Mouse (Mus musculus): ENCODE results near the gene Foxg1. TPM values are rescaled to one million over a fixed set of nuclear protein-coding genes. Genes with fewer than 3 reads are reported as not detected.

Foxg1 gene
- 3.2 and 4.7 TPM in 2 replicates for polyA plus RNA-seq (2016; fragmentation: Nextera tagmentation; extraction: Ambion mirVana)

DNA sequence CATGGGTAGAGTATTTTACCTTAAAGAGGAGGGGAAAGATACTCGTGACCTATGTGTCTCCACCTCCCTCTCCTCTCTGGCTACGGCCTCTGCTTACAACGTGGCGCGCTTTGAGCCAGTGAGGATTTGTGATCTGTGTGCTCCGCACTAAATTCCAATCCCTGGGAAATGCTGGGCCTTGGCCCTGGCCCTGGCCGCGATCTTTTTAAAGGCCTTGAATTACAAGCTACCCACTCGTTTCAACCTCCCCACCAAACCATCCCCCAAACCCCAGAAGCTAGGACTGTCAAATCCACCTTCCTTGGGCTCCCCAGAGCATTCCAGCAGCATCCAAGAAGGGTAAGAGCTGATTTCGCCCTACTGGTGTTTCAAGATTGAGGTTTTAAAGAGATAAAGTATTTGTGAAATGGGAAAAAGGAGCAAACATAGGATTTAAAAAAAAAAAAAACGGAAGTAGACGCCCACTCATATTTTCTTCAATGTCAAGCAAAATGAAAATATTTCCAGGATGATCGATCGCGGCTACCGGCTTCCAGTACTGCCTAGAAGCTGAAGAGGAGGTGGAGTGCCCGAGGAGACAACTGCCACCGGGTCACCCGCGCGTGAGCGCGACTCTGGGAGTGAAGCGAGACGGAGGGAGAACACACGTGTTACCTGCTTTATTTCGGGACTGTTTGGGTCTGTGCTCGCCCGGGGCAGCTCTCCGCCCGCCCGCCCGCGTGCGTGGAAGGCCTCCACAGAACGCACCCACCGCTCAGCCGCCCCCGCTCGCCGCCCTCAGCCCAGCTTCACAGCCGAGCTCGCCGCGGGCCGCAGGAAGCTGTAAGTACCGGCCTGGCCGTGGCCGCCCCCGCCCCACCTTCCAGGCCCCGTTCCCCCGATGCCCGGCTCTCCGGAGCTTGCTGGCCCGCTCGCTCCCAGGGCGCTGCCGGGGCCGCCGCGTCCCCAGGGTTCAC, at the start of gene Foxg1:
Gene Foxg1 (plus strand): TSS at position 96 of the 956 bp plus-strand sequence.
- H3K27ac ChIP-seq (replicated peaks): peak within 1 kb of the TSS; percentile 76
- H3K27me3 ChIP-seq (replicated peaks; ENCODE audit: low read depth, poor library complexity, severe bottlenecking): peaks cover 99% of the 10 kb centered on the region
- peak within 1 kb of the TSS; percentile 60 for H3K4me3 ChIP-seq
- 1% methylated on average over 61 of the region's 61 CpGs for WGBS
- DNase-seq (ENCODE audit: low spot score): peak; percentile 65
- H3K9me3 ChIP-seq: no peaks in the 10 kb centered on the region
- no peaks in the 10 kb centered on the region for H3K36me3 ChIP-seq (replicated peaks)
- peaks cover 14% of the 10 kb centered on the region for H3K4me1 ChIP-seq

DNA sequence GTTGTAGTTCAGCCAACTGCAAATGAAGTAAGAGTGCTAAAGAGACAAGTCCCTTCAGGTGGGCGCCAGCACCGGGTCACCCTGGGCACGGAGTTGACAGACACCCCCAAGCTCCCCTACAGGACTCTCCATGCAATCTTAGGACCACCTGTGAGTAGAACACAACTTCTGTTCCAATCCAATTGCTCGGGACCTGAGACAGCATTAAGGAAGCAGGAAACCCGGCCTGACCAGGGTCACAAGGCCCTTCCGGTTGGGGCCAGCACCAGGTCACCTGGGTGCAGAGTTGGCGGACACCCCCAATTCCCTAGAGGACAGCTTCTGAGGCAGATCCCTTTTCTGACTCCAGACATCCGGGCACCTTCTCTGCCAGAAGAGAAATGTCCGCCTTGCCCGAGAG, 32.8 kb upstream of the Foxg1 start:
- Histone ChIP-seq H3K9me3 (no peaks in the 10 kb centered on the region), H3K4me3 (no peak overlapping the region), H3K27me3 (replicated peaks; ENCODE audit: low read depth, poor library complexity, severe bottlenecking) (no peaks in the 10 kb centered on the region), H3K4me1 (no peaks in the 10 kb centered on the region), H3K36me3 (replicated peaks) (no peaks in the 10 kb centered on the region), H3K27ac (replicated peaks) (no peak overlapping the region)
- 90% methylated on average over 10 of the region's 10 CpGs for WGBS
- DNase-seq (ENCODE audit: low spot score): no peak

DNA sequence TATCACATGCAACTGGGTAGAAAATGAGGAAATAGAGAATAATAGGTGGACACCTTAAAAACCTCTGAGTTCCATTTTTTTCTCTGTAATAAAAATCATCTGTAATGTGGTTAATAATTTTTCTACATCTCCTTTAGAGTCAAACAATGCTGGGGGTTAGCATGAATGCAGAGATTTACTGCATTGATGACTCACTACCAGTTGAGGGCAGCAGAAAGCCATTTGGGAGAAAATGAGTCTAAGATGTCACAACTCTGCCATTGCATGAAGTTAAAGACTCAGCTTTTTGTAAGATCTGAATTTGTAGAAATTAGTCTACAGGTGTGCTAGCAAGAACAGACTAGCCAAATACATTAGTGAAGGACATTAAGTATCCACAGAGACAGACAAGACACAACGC, 13.5 kb upstream of the Foxg1 start:
- Histone ChIP-seq H3K9me3 (no peaks in the 10 kb centered on the region), H3K27me3 (replicated peaks; ENCODE audit: low read depth, poor library complexity, severe bottlenecking) (peaks cover 50% of the 10 kb centered on the region), H3K4me1 (no peaks in the 10 kb centered on the region), H3K27ac (replicated peaks) (no peak overlapping the region), H3K4me3 (no peak overlapping the region), H3K36me3 (replicated peaks) (no peaks in the 10 kb centered on the region)
- DNase-seq (ENCODE audit: low spot score): no peak
- WGBS: 57% methylated on average over 1 of the region's 1 CpGs

DNA sequence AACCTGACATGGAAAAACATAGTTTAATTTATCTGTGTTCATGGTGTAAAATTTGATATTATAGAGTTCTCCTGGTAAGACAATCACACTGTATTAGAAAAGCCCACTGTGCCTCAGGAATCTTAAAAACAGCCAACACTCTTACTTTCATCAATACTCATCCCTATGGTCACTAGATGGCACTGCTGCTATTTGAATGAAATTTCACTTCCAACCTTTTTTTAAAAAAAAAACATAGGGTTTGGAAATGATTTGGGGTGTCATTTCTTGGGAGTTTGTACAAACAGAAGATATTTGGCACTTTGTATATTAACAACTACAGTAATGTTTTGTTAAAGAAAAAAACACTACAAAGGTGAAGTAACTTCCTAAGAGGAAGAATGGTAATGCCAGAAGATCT, 10.3 kb upstream of the Foxg1 start:
- Histone ChIP-seq H3K27me3 (replicated peaks; ENCODE audit: low read depth, poor library complexity, severe bottlenecking) (peaks cover 82% of the 10 kb centered on the region), H3K4me1 (no peaks in the 10 kb centered on the region), H3K4me3 (no peak overlapping the region), H3K27ac (replicated peaks) (no peak overlapping the region), H3K36me3 (replicated peaks) (no peaks in the 10 kb centered on the region), H3K9me3 (no peaks in the 10 kb centered on the region)
- no peak for DNase-seq (ENCODE audit: low spot score)

DNA sequence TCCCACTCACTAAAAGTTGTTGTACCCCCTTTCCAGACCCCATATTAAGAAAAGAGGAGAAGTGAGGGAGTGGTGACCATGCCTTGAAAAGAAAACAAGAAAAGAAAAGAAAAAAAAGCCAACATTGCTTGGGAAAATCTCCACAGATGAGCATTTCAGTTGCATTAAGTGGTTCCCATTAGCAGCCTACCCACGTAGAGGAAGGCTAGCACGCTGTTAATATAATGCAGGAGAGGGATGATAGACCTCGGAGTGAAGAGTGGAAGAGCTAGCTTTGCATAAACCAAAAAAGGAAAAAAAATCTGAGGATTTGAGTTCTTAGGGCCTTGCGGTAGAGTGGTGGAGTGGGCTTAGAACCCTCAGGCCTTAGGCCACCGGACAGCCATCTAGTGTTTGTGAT, 9.3 kb upstream of the Foxg1 start:
- Histone ChIP-seq H3K27me3 (replicated peaks; ENCODE audit: low read depth, poor library complexity, severe bottlenecking) (peaks cover 92% of the 10 kb centered on the region), H3K4me1 (no peaks in the 10 kb centered on the region), H3K4me3 (no peak overlapping the region), H3K36me3 (replicated peaks) (no peaks in the 10 kb centered on the region), H3K9me3 (no peaks in the 10 kb centered on the region), H3K27ac (replicated peaks) (no peak overlapping the region)
- no peak for DNase-seq (ENCODE audit: low spot score)
- WGBS: 5% methylated on average over 5 of the region's 5 CpGs

DNA sequence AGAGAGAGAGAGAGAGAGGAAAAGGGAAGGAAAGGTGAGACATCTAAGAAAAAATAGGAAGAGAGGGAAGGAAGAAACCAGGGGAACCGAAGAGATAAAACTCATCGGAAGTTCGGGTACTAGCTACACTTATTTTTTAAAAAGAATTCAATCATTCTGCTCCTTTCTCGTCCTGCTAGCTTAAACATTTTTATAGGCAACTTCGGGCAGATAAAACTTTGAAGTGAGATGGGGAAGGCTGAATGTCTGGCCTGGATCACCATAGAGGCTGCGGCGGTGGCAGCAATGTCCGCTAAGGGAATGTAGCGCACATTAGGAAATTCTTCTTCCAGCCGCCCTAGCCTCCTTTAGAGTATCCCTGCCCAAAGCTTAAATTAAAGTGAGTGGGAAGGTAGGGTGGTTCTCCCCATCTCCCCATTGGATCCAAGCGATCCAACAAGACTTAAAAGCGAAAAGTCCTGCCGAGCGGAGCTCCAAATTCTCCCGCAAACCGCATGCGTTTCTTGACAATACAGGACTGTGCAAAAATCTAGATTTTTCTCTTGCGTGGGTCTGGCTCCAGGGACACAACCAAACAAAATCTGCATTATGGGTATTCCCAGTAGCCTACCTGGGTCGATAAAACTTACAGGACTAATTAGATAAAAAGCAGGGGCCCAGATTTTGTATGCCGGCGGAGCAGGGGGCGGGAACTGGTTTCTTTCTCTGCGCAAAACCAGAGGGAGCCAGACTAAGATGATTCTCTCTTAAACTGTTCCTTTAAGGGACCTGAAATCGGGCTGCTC, 8.4 kb upstream of the Foxg1 start:
- DNase-seq (ENCODE audit: low spot score): peak; percentile 49
- H3K9me3 ChIP-seq: no peaks in the 10 kb centered on the region
- H3K4me3 ChIP-seq: peak overlapping the region; percentile 45
- no peaks in the 10 kb centered on the region for H3K36me3 ChIP-seq (replicated peaks)
- 1% methylated on average over 24 of the region's 24 CpGs for WGBS
- H3K4me1 ChIP-seq: no peaks in the 10 kb centered on the region
- H3K27me3 ChIP-seq (replicated peaks; ENCODE audit: low read depth, poor library complexity, severe bottlenecking): peaks cover 100% of the 10 kb centered on the region
- no peak overlapping the region; the same call in 1 of the 2 replicates for H3K27ac ChIP-seq (replicated peaks)

DNA sequence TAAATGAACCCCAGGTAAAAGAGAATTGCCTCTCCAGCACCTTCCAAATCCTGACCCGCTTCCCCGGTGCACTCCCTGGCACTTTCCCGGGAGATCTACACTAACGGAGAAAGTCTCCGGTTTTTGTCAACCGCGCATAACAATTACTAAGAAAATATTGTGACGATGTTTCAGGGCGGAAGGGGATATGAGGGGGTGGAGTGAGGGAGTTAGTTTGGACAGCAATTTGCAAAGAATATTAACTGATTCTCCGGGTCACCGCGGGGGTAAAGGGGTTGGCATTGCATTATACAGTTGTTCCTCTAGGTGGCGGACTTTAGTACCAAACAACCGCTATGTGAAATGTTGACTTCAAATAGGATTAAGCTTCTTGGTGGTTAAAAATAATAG, 7.9 kb upstream of the Foxg1 start:
- DNase-seq (ENCODE audit: low spot score): peak; percentile 48
- peak overlapping the region; percentile 45 for H3K4me3 ChIP-seq
- H3K36me3 ChIP-seq (replicated peaks): no peaks in the 10 kb centered on the region
- peaks cover 100% of the 10 kb centered on the region for H3K27me3 ChIP-seq (replicated peaks; ENCODE audit: low read depth, poor library complexity, severe bottlenecking)
- no peaks in the 10 kb centered on the region for H3K4me1 ChIP-seq
- H3K27ac ChIP-seq (replicated peaks): no peak overlapping the region; the same call in 1 of the 2 replicates
- H3K9me3 ChIP-seq: no peaks in the 10 kb centered on the region
- WGBS: under 1% methylated on average over 14 of the region's 14 CpGs

DNA sequence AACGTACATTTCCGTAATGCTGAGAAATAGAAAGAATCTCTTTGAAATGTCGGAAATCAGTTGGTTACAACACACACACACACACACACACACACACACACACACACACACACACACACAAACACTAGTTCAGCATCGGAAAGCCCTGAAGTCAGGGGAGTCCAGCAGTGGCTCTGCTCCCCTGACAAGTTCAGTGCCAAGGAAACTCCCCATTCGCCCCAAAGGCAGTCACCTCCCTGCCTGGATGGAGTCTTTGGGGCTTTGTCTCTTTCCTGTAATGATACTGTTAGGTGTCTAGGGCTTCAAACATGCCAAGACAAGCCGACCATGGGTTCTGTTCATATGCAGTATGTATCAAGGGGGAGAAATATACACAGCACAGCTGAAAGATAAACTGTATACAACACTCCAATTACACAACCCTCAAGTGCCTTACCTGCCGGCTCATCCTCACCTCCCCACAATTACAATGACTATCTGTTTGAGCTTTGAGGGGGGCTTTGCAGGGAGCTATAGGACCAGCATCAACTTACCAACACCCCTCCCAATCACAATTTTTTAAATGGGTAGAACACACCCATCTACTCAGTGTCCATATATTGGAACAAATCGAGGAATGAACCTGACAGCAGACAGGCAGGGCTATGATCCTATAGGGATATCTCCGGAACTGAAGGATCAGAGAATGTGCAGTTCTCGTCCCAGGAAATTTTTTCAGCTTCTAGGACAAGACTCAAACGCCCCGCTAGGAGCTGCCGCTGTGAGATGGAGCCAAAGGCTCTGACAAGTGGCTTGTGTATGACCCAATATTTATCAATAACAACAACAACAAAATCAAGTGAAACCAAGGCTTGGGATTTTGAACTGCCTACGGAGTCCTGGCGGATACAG, 6.8 kb upstream of the Foxg1 start:
- H3K27me3 ChIP-seq (replicated peaks; ENCODE audit: low read depth, poor library complexity, severe bottlenecking): peaks cover 100% of the 10 kb centered on the region
- 3% methylated on average over 15 of the region's 15 CpGs for WGBS
- no peaks in the 10 kb centered on the region for H3K9me3 ChIP-seq
- H3K4me3 ChIP-seq: no peak overlapping the region
- H3K27ac ChIP-seq (replicated peaks): no peak overlapping the region
- peak; percentile 27 for DNase-seq (ENCODE audit: low spot score)
- no peaks in the 10 kb centered on the region for H3K36me3 ChIP-seq (replicated peaks)
- H3K4me1 ChIP-seq: no peaks in the 10 kb centered on the region

DNA sequence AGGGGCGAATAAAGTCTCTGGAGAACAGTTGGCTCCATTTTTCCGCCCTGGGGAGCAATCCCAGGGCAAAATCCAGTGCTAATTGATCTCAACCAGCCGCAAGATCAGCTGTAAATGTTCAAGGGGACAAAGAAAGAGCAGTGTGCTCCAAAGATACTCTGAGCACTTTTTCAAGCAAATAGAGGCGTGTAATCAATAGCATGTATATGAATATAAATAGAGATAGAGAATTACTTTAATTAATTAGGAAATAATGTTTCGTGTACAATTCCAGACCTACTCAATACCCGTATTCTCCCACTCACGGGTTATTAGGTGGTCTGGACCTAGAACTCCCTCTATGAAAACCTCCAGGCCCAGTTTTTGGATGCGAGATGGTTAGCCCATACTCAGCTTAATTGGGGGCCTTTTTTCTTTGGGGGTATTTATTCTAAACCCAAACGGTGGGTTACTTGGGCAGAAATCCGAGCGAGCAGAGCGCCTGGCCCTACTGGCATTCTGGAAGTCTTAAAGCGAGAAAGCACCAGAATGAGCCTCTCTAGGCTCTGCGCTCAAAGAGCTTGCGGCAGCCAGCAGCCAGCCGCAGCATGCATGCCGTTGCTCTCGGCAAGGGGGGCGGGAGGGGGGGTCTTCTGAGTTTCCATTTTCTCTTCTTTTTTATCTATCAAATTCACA, 6.0 kb upstream of the Foxg1 start:
- WGBS: 2% methylated on average over 19 of the region's 19 CpGs
- Histone ChIP-seq H3K27me3 (replicated peaks; ENCODE audit: low read depth, poor library complexity, severe bottlenecking) (peaks cover 100% of the 10 kb centered on the region), H3K4me3 (peak overlapping the region; percentile 28; the same call in 1 of the 2 replicates), H3K36me3 (replicated peaks) (no peaks in the 10 kb centered on the region), H3K9me3 (no peaks in the 10 kb centered on the region), H3K4me1 (no peaks in the 10 kb centered on the region), H3K27ac (replicated peaks) (no peak overlapping the region)
- DNase-seq (ENCODE audit: low spot score): peak; percentile 37

DNA sequence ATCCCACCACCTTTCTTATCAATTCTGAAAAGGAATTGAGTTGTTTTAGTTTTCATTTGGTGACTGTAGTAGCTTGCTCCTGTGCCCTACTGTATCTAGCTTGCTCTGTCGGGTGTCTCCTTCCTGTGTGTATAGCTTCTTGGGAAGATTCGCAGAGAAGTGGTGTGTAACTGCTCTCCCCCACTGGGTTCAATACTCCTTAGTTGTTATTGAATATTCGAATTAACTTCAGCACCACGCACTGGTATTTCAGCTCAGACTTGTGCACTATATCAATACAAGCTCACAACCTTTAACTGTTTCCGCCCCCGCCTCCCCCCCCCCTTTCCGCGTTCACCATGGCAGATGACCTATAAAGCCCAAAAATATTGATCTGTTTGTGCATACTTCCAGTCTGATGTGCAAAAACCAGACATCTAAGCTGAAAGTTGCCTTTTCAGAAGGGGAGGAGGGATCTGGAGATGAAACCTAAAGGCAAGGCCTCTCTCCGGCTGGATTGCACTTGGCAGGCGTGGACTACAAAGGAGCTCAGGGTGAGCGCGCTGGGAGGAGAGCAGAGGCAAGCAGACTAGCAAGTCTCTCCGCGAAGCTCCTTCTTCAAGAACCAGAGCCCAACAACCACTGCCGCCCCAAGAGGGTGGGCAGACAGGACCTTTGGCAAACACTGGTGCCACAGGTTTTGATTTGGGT, 5.0 kb upstream of the Foxg1 start:
- under 1% methylated on average over 15 of the region's 15 CpGs for WGBS
- DNase-seq (ENCODE audit: low spot score): peak; percentile 63
- Histone ChIP-seq H3K27ac (replicated peaks) (peak overlapping the region; percentile 49), H3K4me1 (no peaks in the 10 kb centered on the region), H3K27me3 (replicated peaks; ENCODE audit: low read depth, poor library complexity, severe bottlenecking) (peaks cover 100% of the 10 kb centered on the region), H3K9me3 (no peaks in the 10 kb centered on the region), H3K4me3 (peak overlapping the region; percentile 38), H3K36me3 (replicated peaks) (no peaks in the 10 kb centered on the region)

DNA sequence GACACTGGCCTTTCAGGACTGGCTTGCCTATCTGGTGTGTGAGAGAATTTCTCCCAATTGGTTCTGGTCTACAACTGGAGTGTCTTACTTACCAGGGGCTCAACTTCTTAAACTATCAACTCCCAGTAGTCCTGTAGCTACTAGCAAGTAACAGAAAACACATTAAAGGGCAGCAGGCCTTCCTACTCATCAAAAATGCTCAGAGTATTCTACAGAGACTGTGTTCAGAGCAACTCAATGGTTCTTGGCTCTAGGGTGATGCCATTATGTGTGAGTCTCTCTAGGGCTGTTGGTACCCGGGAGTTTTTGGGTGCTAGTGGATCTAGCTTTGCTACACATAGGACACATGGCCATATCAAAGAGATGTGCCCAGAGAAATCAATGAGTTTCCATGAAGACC, 3.5 kb upstream of the Foxg1 start:
- peak overlapping the region; percentile 38 for H3K4me3 ChIP-seq
- no peaks in the 10 kb centered on the region for H3K9me3 ChIP-seq
- H3K4me1 ChIP-seq: peaks cover 9% of the 10 kb centered on the region
- DNase-seq (ENCODE audit: low spot score): peak; percentile 20
- H3K27me3 ChIP-seq (replicated peaks; ENCODE audit: low read depth, poor library complexity, severe bottlenecking): peaks cover 100% of the 10 kb centered on the region
- WGBS: 4% methylated on average over 1 of the region's 1 CpGs
- no peaks in the 10 kb centered on the region for H3K36me3 ChIP-seq (replicated peaks)
- no peak overlapping the region for H3K27ac ChIP-seq (replicated peaks)

All from embryonic facial prominence, embryonic 10.5 days (tissue).